Mouse (Mus musculus): ENCODE results near the gene Runx1. TPM values are rescaled to one million over a fixed set of nuclear protein-coding genes. Genes with fewer than 3 reads are reported as not detected.

Runx1 gene
- polyA plus RNA-seq, 1 experiment from 2014 or later: 4.6 TPM

- Histone ChIP-seq H3K27me3 (ENCODE audit: insufficient read depth, low read length) (no peaks in the 10 kb centered on the region), H3K27ac (ENCODE audit: low read depth) (no peak overlapping the region), H3K4me1 (ENCODE audit: insufficient read depth) (no peaks in the 10 kb centered on the region), H3K9ac (replicated peaks) (no peak overlapping the region), H3K4me3 (ENCODE audit: low read depth, low read length) (no peak overlapping the region), H3K4me2 (ENCODE audit: low read depth, low read length) (no peak overlapping the region), H3K36me3 (replicated peaks; ENCODE audit: insufficient read depth, low read length) (no peaks in the 10 kb centered on the region), H3K9me3 (ENCODE audit: low read length) (no peaks in the 10 kb centered on the region)
- no peak for DNase-seq
- no peak for ATAC-seq
- TF ChIP-seq EP300 (IDR thresholded peaks at IDR 0.05; ENCODE audit: low read depth): no peak
- TF ChIP-seq CTCF (IDR thresholded peaks at IDR 0.05; ENCODE audit: low read depth): no peak
- 21% methylated on average over 11 of the region's 11 CpGs for WGBS (ENCODE audit: insufficient replicate concordance)
Observed at GRCm38 (mm10) chr16:92552858-92553257, 273.1 kb downstream of the Runx1 start.

DNA sequence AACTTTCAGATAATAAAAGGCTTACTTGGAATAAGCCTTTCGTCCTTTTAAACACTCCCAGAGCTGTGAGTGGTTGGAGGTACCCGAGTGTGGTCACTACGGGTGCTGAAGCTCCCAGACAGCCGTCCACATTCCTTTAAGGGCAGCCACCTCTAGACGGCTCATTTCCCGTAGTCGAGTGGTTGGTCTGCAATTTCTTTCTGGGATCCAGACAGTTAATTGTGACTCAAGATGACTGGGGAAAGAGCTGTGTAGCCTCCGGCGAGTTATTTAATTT is 273.9 kb downstream of the Runx1 start:
- no peak overlapping the region for H3K4me2 ChIP-seq (ENCODE audit: low read depth, low read length)
- H3K27ac ChIP-seq (ENCODE audit: low read depth): no peak overlapping the region
- 74% methylated on average over 9 of the region's 9 CpGs for WGBS (ENCODE audit: insufficient replicate concordance)
- no peaks in the 10 kb centered on the region for H3K9me3 ChIP-seq (ENCODE audit: low read length)
- no peak for TF ChIP-seq CTCF (IDR thresholded peaks at IDR 0.05; ENCODE audit: low read depth)
- TF ChIP-seq EP300 (IDR thresholded peaks at IDR 0.05; ENCODE audit: low read depth): no peak
- no peaks in the 10 kb centered on the region for H3K4me1 ChIP-seq (ENCODE audit: insufficient read depth)
- no peak for ATAC-seq
- no peaks in the 10 kb centered on the region for H3K36me3 ChIP-seq (replicated peaks; ENCODE audit: insufficient read depth, low read length)
- no peaks in the 10 kb centered on the region for H3K27me3 ChIP-seq (ENCODE audit: insufficient read depth, low read length)
- DNase-seq: no peak
- no peak overlapping the region for H3K9ac ChIP-seq (replicated peaks)
- H3K4me3 ChIP-seq (ENCODE audit: low read depth, low read length): no peak overlapping the region

Measured in liver, postnatal 0 days (tissue).